Mouse (Mus musculus) small intestine, adult 2 months (tissue): Measurements from ENCODE around the gene Dbndd2. TPM values are rescaled to one million over a fixed set of nuclear protein-coding genes. Genes with fewer than 3 reads are reported as not detected.

Source experiments
- H3K27ac ChIP-seq: fragments of 200-500 bp; 2 replicates; pipeline ENCODE4 v1.5.1; 2012; ENCODE audit warnings: low read depth, low read length, control low read depth, inconsistent platforms; ENCODE audit not compliant: insufficient read depth
- H3K27me3 ChIP-seq: fragments of 200-500 bp; 2 replicates; pipeline ENCODE4 v1.6.1; 2012; ENCODE audit warnings: mild to moderate bottlenecking, moderate library complexity, low read length, inconsistent platforms; ENCODE audit not compliant: control insufficient read depth, insufficient read depth
- H3K36me3 ChIP-seq: fragments of 200-500 bp; 2 replicates; pipeline ENCODE4 v1.6.1; 2012; ENCODE audit warnings: mild to moderate bottlenecking, low read length, control low read depth, inconsistent platforms; ENCODE audit not compliant: control insufficient read depth, insufficient read depth
- H3K4me1 ChIP-seq: fragments of 200-500 bp; 2 replicates; pipeline ENCODE4 v1.6.1; 2012; ENCODE audit warnings: low read length, inconsistent platforms, mixed read lengths; ENCODE audit not compliant: control insufficient read depth, insufficient read depth, insufficient read length
- H3K4me3 ChIP-seq: fragments of 200-500 bp; 2 replicates; pipeline ENCODE4 v1.5.1; 2012; ENCODE audit warnings: low read depth, mild to moderate bottlenecking, control low read depth, inconsistent platforms, low read length, moderate library complexity
- CTCF ChIP-seq: fragments of 200-500 bp; IDR thresholded peaks from 2 replicates; pipeline ENCODE4 v1.5.1; 2012; ENCODE audit warnings: low read depth, mild to moderate bottlenecking, control low read depth, inconsistent platforms, low read length, moderate library complexity, mixed read lengths; ENCODE audit not compliant: insufficient replicate concordance, insufficient read length; ENCODE audit errors: extremely low read depth
- POLR2A ChIP-seq: fragments of 200-500 bp; IDR thresholded peaks from 2 replicates; pipeline ENCODE4 v1.6.1; 2012; ENCODE audit warnings: low read depth, mild to moderate bottlenecking, control low read depth, inconsistent platforms, low read length, moderate library complexity
- WGBS: fragments of 180-500 bp; shearing (Covaris S2); methylation state at CpG from one replicate; pipeline ENCODE4 v1.1.7; 2018; 5-methylcytosine and 5-hydroxymethylcytosine counted together
- polyA plus RNA-seq: library from polyadenylated mRNA; depleted of rRNA; stranded (reverse); fragments of >200 nt; gene quantifications from 2 replicates; pipeline ENCODE4 v1.2.3, GENCODE M21; 2012

The Dbndd2 gene
- polyA plus RNA-seq, 1 experiment, result 61.6 TPM

GRCm38 (mm10) chr2:164453047-164453757 is 32.7 kb upstream of the Dbndd2 start:
- no peak for TF ChIP-seq POLR2A
- TF ChIP-seq CTCF, result no peak
- H3K27ac ChIP-seq, result no peak overlapping the region
- no peaks in the 10 kb centered on the region for H3K27me3 ChIP-seq
- WGBS, result 80% methylated on average over 14 of the region's 14 CpGs
- peaks cover 30% of the 10 kb centered on the region; the same call in 1 of the 2 replicates for H3K4me1 ChIP-seq
- no peaks in the 10 kb centered on the region for H3K36me3 ChIP-seq
- no peak overlapping the region for H3K4me3 ChIP-seq

GRCm38 (mm10) chr2:164453887-164454500 is 31.9 kb upstream of the Dbndd2 start:
- TF ChIP-seq CTCF (no peak), POLR2A (no peak)
- Histone ChIP-seq H3K27ac (no peak overlapping the region), H3K4me1 (peaks cover 30% of the 10 kb centered on the region; the same call in 1 of the 2 replicates), H3K27me3 (no peaks in the 10 kb centered on the region), H3K4me3 (no peak overlapping the region), H3K36me3 (no peaks in the 10 kb centered on the region)
- 66% methylated on average over 7 of the region's 7 CpGs for WGBS

- peak overlapping the region; percentile 81 for H3K27ac ChIP-seq
- H3K36me3 ChIP-seq, result no peaks in the 10 kb centered on the region
- H3K27me3 ChIP-seq, result no peaks in the 10 kb centered on the region
- no peak overlapping the region for H3K4me3 ChIP-seq
- no peak for TF ChIP-seq POLR2A
- no peak for TF ChIP-seq CTCF
- 11% methylated on average over 10 of the region's 10 CpGs for WGBS
- H3K4me1 ChIP-seq, result peaks cover 30% of the 10 kb centered on the region; the same call in 1 of the 2 replicates
Measured at GRCm38 (mm10) chr2:164454846-164455245, 31.1 kb upstream of the Dbndd2 start.

- Histone ChIP-seq H3K27ac (peak overlapping the region; percentile 81), H3K36me3 (no peaks in the 10 kb centered on the region), H3K4me1 (peaks cover 30% of the 10 kb centered on the region; the same call in 1 of the 2 replicates), H3K27me3 (no peaks in the 10 kb centered on the region), H3K4me3 (no peak overlapping the region)
- WGBS, result 54% methylated on average over 6 of the region's 6 CpGs
- TF ChIP-seq CTCF, result no peak
- TF ChIP-seq POLR2A, result no peak
Measured at GRCm38 (mm10) chr2:164455421-164456190, 30.3 kb upstream of the Dbndd2 start.

- Histone ChIP-seq H3K4me3 (no peak overlapping the region), H3K27ac (peak overlapping the region; percentile 46)
- 55% methylated on average over 1 of the region's 1 CpGs for WGBS
Measured at GRCm38 (mm10) chr2:164456413-164456812, 29.5 kb upstream of the Dbndd2 start.

GRCm38 (mm10) chr2:164456864-164457300 is 29.0 kb upstream of the Dbndd2 start, which contains the start of gene Sys1:
TSS of gene Sys1 (plus strand) at chr2:164456964.
- H3K27me3 ChIP-seq, result no peaks in the 10 kb centered on the region
- H3K4me1 ChIP-seq, result peaks cover 30% of the 10 kb centered on the region; the same call in 1 of the 2 replicates
- H3K27ac ChIP-seq, result peak within 1 kb of the TSS; percentile 76
- 2% methylated on average over 7 of the region's 7 CpGs for WGBS
- no peaks in the 10 kb centered on the region for H3K36me3 ChIP-seq
- peak within 1 kb of the TSS; percentile 32 for H3K4me3 ChIP-seq
- TF ChIP-seq POLR2A (no peak), CTCF (no peak)

More at GRCm38 (mm10) chr2:164456413-164456812, 29.5 kb upstream of the Dbndd2 start:
- Histone ChIP-seq H3K4me1 (peaks cover 30% of the 10 kb centered on the region; the same call in 1 of the 2 replicates), H3K27me3 (no peaks in the 10 kb centered on the region), H3K36me3 (no peaks in the 10 kb centered on the region)
- TF ChIP-seq CTCF (no peak), POLR2A (no peak)
